Mouse (Mus musculus): ENCODE results near the gene Zfp46. TPM values are rescaled to one million over a fixed set of nuclear protein-coding genes. Genes with fewer than 3 reads are reported as not detected.

Gene Zfp46
- total RNA-seq, 2 experiments from 2014 or later, result 44.5 to 48.7 TPM

DNA sequence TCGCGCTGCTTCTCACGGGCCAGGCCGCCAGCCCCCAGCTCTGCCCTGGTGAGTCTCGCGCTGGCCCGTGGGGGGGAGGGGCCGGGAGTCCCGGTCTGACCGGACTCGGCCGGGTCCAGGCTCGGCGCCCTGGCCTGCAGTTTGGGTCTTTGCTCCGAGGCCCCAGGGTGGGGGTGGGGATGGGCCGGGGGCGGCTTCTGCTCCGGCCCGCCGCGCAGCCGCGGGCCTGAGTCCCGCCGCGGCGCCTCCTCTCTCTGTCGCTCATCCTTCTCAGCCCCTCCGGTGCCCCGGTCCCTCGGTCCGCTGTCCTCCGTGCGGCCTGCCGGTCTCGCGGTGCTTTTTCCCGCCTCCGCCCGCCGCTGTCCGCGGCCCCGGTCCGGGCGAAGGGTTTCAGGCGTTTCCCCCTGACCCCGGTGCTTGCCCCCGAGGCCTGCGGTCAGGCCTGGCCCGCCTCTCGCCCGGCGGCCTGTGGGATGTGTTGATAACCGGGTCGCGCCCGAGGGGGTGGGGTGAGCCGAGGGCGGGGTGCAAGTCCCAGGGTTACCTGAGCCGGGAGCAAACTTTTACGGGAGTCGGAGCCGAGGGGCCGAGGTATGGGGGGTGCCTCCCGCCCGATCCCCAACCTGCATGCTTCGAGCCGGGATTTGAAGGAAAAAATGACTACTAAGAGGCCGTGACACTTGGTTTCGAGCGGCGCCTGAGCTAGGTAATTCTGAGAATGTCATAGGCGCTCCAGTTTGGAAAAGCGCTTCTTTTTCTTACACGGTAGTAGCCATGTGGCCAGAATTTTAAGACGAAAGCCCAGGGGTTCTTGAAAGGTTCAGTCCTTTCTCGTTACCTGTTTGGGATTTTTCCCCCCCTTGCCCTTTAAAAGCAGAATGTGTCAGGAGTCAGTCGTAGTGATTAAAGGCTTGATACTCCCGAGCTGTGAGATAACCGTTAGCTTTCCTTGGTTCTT, 26.8 kb downstream of the Zfp46 start:
- peak; percentile 52 for DNase-seq

DNA sequence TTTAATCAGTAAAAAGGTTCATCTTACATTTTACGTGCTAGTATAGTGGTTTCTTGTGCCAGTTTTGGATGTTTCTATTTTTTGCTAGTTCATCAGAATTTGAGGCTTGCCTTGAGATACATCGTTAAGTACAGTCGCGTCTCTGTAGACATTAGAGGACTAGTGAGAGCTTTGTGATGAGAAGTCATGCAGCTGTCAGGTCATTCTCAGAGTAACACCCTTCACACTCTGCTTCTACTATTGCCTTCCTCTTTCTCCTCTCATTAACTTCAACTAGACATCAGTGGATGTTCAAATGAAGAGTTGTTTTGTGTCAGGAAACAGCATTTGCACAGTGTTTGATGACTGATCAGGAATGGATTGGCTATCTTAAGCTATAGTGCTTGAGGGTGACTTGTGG, 28.1 kb downstream of the Zfp46 start:
- no peak for DNase-seq

DNA sequence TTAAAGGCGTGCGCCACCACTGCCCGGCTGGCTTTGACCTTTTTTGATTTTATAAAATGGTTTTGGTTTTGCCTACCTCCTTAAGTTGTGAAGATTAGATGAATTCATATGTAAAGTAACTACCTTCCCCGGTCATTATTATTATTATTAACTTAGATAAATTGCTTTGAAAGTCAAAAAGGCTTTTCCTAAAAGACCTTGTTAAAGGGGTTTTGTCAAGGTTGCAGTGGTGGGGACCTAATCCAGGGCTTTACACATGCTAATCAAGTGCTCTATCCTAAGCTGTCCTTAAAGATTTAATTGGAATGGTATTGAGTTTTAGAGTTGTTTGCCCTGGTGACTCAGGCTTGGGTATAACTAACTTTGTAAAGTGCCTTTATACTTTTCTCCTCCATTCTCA, 33.2 kb downstream of the Zfp46 start:
- no peak for DNase-seq

DNA sequence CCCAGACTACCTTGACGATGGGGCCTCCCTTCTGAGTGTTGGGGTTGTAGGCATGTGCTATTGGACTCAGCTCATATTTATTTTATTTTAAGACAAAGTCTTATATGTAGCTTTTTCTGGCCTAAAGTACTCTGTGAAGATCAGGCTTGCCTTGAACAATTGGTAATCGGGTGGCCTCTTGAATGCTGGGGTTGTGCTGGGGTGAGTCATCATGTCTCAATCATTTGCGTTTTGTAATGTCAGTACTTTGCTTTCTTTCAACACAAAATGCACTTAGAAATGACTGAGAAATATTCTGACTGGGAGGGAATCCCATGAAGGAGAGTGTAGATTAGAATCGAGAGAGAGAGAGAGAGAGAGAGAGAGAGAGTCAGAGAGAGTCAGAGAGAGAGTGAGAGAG, 35.5 kb downstream of the Zfp46 start:
- no peak for DNase-seq

DNA sequence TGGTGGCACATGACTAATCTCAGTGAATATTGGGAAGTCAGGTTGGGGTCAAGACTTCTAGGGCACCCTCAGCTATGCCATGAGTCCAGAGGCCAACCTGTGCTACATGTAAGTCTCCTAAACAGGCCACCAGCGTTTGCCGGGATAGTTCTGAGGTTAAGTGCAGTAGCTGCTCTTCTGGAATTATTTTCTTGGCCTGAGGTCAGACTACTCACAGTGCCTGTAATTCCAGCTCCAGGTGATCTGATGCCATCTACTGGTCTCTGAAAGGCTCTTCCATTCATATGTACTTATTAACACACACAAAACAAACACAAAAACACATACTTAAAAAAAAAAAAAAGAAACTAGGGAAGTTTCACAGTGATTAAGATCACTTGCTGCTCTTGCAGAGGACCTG, 39.7 kb downstream of the Zfp46 start:
- no peak for DNase-seq

DNA sequence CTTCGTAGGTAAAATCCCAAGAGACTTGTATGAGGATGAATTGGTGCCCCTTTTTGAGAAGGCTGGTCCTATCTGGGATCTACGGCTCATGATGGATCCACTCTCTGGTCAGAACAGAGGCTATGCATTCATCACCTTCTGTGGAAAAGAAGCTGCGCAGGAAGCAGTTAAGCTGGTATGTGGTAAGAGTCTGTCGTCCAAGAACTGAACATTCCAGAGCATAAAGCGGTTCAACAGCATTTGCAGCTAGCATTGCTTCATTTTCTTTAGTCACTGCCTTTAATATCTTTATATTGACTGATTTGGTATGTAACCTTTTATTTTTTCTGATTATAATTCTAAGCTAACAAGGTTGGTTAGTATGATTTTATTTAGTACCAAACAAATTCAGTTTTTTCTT, 42.8 kb downstream of the Zfp46 start:
- no peak for DNase-seq

DNA sequence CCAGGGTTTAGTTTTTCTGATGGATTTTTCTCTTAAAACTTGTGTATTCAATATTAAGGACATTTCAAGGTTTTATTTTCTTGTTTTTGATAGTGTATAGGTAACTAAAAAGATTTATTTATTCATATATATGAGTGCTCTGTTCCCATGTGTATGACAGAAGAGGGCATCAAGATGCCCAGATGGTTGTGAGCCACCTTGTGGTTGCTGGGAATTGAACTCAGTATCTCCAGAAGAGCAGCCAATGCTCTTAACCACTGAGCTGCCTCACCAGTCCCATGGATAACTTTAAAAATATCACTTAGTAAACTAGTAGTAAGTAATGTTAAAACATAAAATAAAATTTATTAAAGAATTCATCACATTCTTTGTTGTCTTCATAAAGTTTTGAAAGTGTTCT, 43.6 kb downstream of the Zfp46 start:
- no peak for DNase-seq

DNA sequence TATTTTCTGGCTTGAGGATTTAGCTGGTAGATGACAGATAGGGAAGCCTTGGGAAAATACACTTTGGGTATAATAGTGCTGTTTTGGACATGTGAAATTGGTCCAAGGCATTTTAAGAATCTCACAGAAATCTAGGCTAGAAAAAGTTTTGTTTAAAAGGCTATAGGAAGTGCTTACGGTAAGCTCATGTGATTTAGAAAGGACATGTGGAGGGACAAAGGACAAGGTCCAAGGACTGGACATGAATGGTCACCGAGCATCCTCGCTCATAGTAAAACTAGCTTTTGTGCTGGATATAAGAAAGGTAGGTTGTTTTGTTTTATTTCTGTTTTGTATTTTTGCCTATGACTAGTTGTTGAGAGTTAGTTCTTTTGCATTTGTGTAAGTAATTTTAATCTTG, 47.2 kb downstream of the Zfp46 start:
- no peak for DNase-seq

DNA sequence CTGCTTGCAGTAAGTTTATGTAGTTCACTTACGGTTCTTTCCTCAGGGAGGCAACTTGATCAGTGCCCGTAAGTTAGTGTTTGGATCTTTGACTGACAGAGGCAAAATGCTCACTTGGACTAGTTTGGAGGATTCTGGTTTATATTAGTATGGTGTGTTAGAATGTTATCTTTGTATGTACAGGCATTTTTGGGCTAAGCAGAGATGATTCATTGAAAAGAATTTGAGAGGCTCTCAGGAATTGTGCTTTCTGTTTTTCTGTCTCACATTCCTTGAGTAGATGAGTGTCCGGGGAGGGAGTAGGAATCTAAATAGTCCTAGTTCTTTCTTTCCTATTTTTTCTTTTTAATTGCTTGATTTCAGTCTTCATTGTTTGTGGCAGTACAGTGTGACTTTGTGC, 48.7 kb downstream of the Zfp46 start:
- no peak for DNase-seq

DNA sequence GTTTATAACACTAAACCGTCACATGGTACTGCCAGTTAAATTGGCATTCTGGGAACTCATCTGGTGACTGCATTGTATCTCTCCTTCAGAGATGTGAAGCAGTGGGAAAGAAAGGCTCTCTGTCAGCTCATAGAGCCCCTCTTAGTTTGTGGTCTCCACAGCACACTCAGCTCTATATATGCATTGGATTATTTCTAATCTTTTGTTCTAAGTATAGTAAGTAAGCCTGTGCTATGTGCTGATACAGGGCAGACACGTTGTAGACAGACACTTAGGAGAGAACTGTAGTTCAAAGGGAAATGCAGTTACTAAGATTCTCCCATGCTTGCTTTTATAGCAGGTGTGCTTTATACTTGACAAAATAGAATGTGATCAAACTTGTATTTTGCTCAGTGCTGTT, 50.6 kb downstream of the Zfp46 start:
- no peak for DNase-seq

DNA sequence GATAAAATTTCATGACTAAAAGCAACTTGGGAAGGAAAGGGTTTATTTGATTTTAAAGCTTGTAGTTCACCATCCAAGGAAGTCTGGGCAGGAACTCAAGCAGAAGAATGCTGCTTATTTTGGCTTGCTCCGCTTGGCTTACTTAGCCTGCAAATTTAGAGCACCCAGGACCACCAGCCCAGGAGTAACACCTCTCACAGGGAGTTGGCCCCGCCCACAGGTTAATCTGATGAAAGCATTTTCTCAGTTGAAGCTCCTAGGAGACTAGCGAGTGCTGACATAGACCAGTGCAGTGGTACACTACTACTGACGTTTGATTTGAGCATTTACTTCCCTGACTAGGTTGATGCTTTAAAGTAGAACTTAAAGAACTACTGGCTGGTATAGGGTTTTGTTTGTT, 52.6 kb downstream of the Zfp46 start:
- DNase-seq, result no peak

Other genes starting within 250 kb of the Zfp46 start
- gene Rpl11, start 231.3 kb upstream of the Zfp46 start, total RNA-seq (2021), result 100 to 1,000 TPM; 419 to 459 TPM
- 10 to 100 TPM; 33.3 to 48.8 TPM for gene Id3, start 141.2 kb upstream of the Zfp46 start, total RNA-seq (2021)
- gene E2f2, start 112.3 kb upstream of the Zfp46 start, total RNA-seq (2021), result 10 to 100 TPM in 1 of 2 experiments, 1 to 10 TPM in 1; 6.9 to 11.0 TPM
- 10 to 100 TPM in 1 of 2 experiments, 1 to 10 TPM in 1; 7.2 to 10.1 TPM for gene Asap3, start 78.3 kb upstream of the Zfp46 start, total RNA-seq (2021)
- 100 to 1,000 TPM; 199 to 247 TPM for gene Tcea3, start 37.0 kb upstream of the Zfp46 start, total RNA-seq (2021)
- 10 to 100 TPM; 40.9 to 53.0 TPM for gene Hnrnpr, start 26.3 kb downstream of the Zfp46 start, total RNA-seq (2021)
- gene Htr1d, start 138.8 kb downstream of the Zfp46 start, total RNA-seq (2021), result under 1 TPM in 1 of 2 experiments, not detected in 1; 0.07 TPM
- under 1 TPM; 0.25 to 0.26 TPM for gene 6030445D17Rik, start 177.6 kb downstream of the Zfp46 start, total RNA-seq (2021)
- gene Luzp1, start 185.1 kb downstream of the Zfp46 start, total RNA-seq (2021), result 10 to 100 TPM; 17.8 to 22.8 TPM